In genomic region chr16:14237100-14237723, GRCm38 (mm10) we compare ENCODE assay signal across 8 mouse cellular contexts. TPM values are rescaled to one million over a fixed set of nuclear protein-coding genes. Genes with fewer than 3 reads are reported as not detected.
A peak's percentile ranks its signal among the peaks of the same experiment; 100 is the strongest.
DNase-seq lines count a peak whose midpoint lies in the region; ATAC-seq and TF ChIP-seq lines count a peak whose summit lies in the region.

No protein-coding gene starts in this region.

- H3K4me3 ChIP-seq in CH12.LX (replicated peaks in 1 of 3; ENCODE audit: low read depth in 2 of 3, low read length in 2 of 3, poor library complexity in 1 of 3): no peak overlapping the region
- no peak overlapping the region for H3K4me3 ChIP-seq in lung, embryonic 15.5 days

- H3K4me2 ChIP-seq in CH12.LX (ENCODE audit: insufficient read depth, low read depth, poor library complexity, severe bottlenecking): peak overlapping the region; percentile 59
- no peak overlapping the region for H3K4me2 ChIP-seq in lung, embryonic 15.5 days

- no peaks in the 10 kb centered on the region for H3K36me3 ChIP-seq in CH12.LX (replicated peaks in 1 of 2; ENCODE audit: control insufficient read depth in 1 of 2, insufficient read depth in 1 of 2, low read length in 1 of 2)
- H3K36me3 ChIP-seq in lung, embryonic 15.5 days: no peaks in the 10 kb centered on the region

- TF ChIP-seq POLR2A in CH12.LX (IDR thresholded peaks at IDR 0.05; ENCODE audit: low read depth, low read length): no peak
- TF ChIP-seq POLR2A in brain, embryonic 14.5 days (IDR thresholded peaks at IDR 0.05; ENCODE audit: borderline replicate concordance, extremely low read depth, insufficient read depth, insufficient read length, poor library complexity, severe bottlenecking): no peak

- no peak overlapping the region for H3K27ac ChIP-seq in CH12.LX (ENCODE audit: insufficient read depth, low read depth)
- H3K27ac ChIP-seq in lung, embryonic 15.5 days: no peak overlapping the region

- no peaks in the 10 kb centered on the region for H3K27me3 ChIP-seq in CH12.LX (replicated peaks)
- H3K27me3 ChIP-seq in lung, embryonic 15.5 days: no peaks in the 10 kb centered on the region

- no peaks in the 10 kb centered on the region for H3K79me2 ChIP-seq in CH12.LX (replicated peaks; ENCODE audit: control insufficient read depth, extremely low read depth, insufficient read depth, poor library complexity, severe bottlenecking)

- in situ Hi-C loops in CH12.LX (cut with MboI; ENCODE audit: low pct_ligation_motif_present, low pct_unique_long_range_greater_than_20kb, low sequenced_read_pairs): no loop called here

- intact Hi-C loops in heart, postnatal 36 days (cut with DNase I): loop anchor here (1.0 to 5.0 kb wide), 4 partner anchors 54 to 256 kb away; partner anchors contain the start of gene Myh11

- DNase-seq in CH12.LX (ENCODE audit: extremely low read depth): peak; percentile 86
- peak; percentile 82 for DNase-seq in brain, embryonic 14.5 days (ENCODE audit: low read depth)
- peak; percentile 73 for DNase-seq in fibroblast of lung, adult 2 months (ENCODE audit: low read depth)
- DNase-seq in heart, postnatal 36 days: peak; percentile 70 to 81
- peak; percentile 53 to 86 for DNase-seq in layer of hippocampus, adult 18-20 months (ENCODE audit: low spot score in 2 of 2)
- peak; percentile 78 for DNase-seq in ovary, postnatal 14 days (ENCODE audit: low spot score)
- DNase-seq in thymus, postnatal 0 days (ENCODE audit: low spot score): peak; percentile 67

- peak; percentile 97 for TF ChIP-seq RAD21 in CH12.LX (IDR thresholded peaks at IDR 0.05; ENCODE audit: low read depth, low read length)

- no peaks in the 10 kb centered on the region for H3K9me3 ChIP-seq in CH12.LX (replicated peaks; ENCODE audit: low read length)
- no peaks in the 10 kb centered on the region for H3K9me3 ChIP-seq in lung, embryonic 15.5 days

- dilution Hi-C loops in CH12.LX (cut with MboI; ENCODE audit: extremely low pct_ligation_motif_present, extremely low pct_unique_long_range_greater_than_20kb, low sequenced_read_pairs): no loop called here

- peak; percentile 66; the same call in 1 of the 2 replicates for ATAC-seq in lung, embryonic 15.5 days (ENCODE audit: borderline replicate concordance, extremely low read depth, low FRiP score, low TSS enrichment)

- WGBS in lung, embryonic 15.5 days: 18% methylated on average over 6 of the region's 6 CpGs

- peak; percentile 98 to 99 for TF ChIP-seq CTCF in CH12.LX (conservative IDR thresholded peaks at IDR 0.05 in 1 of 2, IDR thresholded peaks at IDR 0.05 in 1 of 2; ENCODE audit: low read depth in 2 of 2, low read length in 2 of 2)
- TF ChIP-seq CTCF in brain, embryonic 14.5 days (IDR thresholded peaks at IDR 0.05; ENCODE audit: borderline replicate concordance, extremely low read depth, insufficient read depth, insufficient read length): peak; percentile 90

- TF ChIP-seq EP300 in CH12.LX (IDR thresholded peaks at IDR 0.05; ENCODE audit: low read length): no peak

- H3K9ac ChIP-seq in CH12.LX (ENCODE audit: insufficient read depth, low read depth): no peak overlapping the region
- H3K9ac ChIP-seq in lung, embryonic 15.5 days: no peak overlapping the region

- H3K4me1 ChIP-seq in CH12.LX (ENCODE audit: control insufficient read depth in 1 of 2, insufficient read depth in 2 of 2): peaks cover 0 to 8% of the 10 kb centered on the region in 2 experiments; a peak in 2 of 4 replicates
- H3K4me1 ChIP-seq in lung, embryonic 15.5 days: peaks cover 1% of the 10 kb centered on the region; the same call in 1 of the 2 replicates

TF ChIP-seq in CH12.LX, 34 proteins besides CTCF, POLR2A, EP300 and RAD21:
- no peak for TF ChIP-seq ZKSCAN1 (IDR thresholded peaks at IDR 0.05; ENCODE audit: borderline replicate concordance, low read depth, low read length)
- peak; percentile 85 for TF ChIP-seq MAFK (IDR thresholded peaks at IDR 0.05; ENCODE audit: insufficient replicate concordance, low read length)
- peak; percentile 45; the same call in 1 of the 2 replicates for TF ChIP-seq TCF12 (IDR thresholded peaks at IDR 0.05; ENCODE audit: low read depth, low read length)
- no peak for TF ChIP-seq USF2 (conservative IDR thresholded peaks at IDR 0.05; ENCODE audit: low read depth, low read length)
- TF ChIP-seq MEF2A (IDR thresholded peaks at IDR 0.05; ENCODE audit: borderline replicate concordance, low read depth, low read length): no peak
- no peak for TF ChIP-seq USF1 (IDR thresholded peaks at IDR 0.05; ENCODE audit: low read depth, low read length)
- no peak for TF ChIP-seq HCFC1 (IDR thresholded peaks at IDR 0.05; ENCODE audit: low read depth, low read length)
- 0 out of 2 replicates have a peak, but pooled peaks have one; percentile 16 for TF ChIP-seq MAX (IDR thresholded peaks at IDR 0.05; ENCODE audit: low read length)
- no peak for TF ChIP-seq IRF4 (IDR thresholded peaks at IDR 0.05; ENCODE audit: low read depth, low read length)
- no peak for TF ChIP-seq NRF1 (IDR thresholded peaks at IDR 0.05; ENCODE audit: low read depth, low read length)
- peak; percentile 82 for TF ChIP-seq SMC3 (IDR thresholded peaks at IDR 0.05; ENCODE audit: low read depth, low read length)
- no peak for TF ChIP-seq ELF1 (IDR thresholded peaks at IDR 0.05; ENCODE audit: low read depth, low read length)
- TF ChIP-seq ZC3H11A (IDR thresholded peaks at IDR 0.05; ENCODE audit: low read depth, low read length): peak; percentile 30; the same call in 1 of the 2 replicates
- no peak for TF ChIP-seq RCOR1 (conservative IDR thresholded peaks at IDR 0.05; ENCODE audit: low read depth, low read length)
- peak; percentile 61; the same call in 1 of the 2 replicates for TF ChIP-seq NELFE (IDR thresholded peaks at IDR 0.05; ENCODE audit: low read depth, low read length)
- no peak for TF ChIP-seq PAX5 (IDR thresholded peaks at IDR 0.05; ENCODE audit: low read length)
TF ChIP-seq in CH12.LX: peak in this region for 6.

RNA-seq across cellular contexts. Expression of gene Myh11, which starts 54.0 kb away (rescaled TPM):
- total RNA-seq in CH12.LX (2012; rRNA removed) (0.04 TPM in 2 replicates), CH12.LX (2014; rRNA removed) (0.04 and 0.05 TPM in 2 replicates)
- polyA plus RNA-seq in CH12.LX (2012; ENCODE audit: insufficient read length, low read depth): 0.06 and 0.18 TPM in 2 replicates
- 0.25 and 0.74 TPM in 2 replicates for polyA plus RNA-seq in brain, embryonic 14.5 days (2012; rRNA removed)
- 10 to 100 TPM; 25.4 to 28.1 TPM for total RNA-seq in heart, postnatal 36 days (2021)
- total RNA-seq in layer of hippocampus, adult 18-20 months (2021): 1 to 10 TPM; 2.2 to 3.4 TPM
- polyA plus RNA-seq in lung, embryonic 15.5 days (2015; fragmentation: Nextera tagmentation; extraction: Ambion mirVana): 63.0 and 66.7 TPM in 2 replicates
- polyA plus RNA-seq in thymus, postnatal 0 days (2015; fragmentation: Nextera tagmentation; extraction: Ambion mirVana): 5.9 and 6.7 TPM in 2 replicates
